Mouse (Mus musculus): ENCODE measurements around the gene Gpr132. TPM values are rescaled to one million over a fixed set of nuclear protein-coding genes. Genes with fewer than 3 reads are reported as not detected.

Gene Gpr132
- polyA plus RNA-seq, 1 experiment from 2014 or later = not detected

DNA sequence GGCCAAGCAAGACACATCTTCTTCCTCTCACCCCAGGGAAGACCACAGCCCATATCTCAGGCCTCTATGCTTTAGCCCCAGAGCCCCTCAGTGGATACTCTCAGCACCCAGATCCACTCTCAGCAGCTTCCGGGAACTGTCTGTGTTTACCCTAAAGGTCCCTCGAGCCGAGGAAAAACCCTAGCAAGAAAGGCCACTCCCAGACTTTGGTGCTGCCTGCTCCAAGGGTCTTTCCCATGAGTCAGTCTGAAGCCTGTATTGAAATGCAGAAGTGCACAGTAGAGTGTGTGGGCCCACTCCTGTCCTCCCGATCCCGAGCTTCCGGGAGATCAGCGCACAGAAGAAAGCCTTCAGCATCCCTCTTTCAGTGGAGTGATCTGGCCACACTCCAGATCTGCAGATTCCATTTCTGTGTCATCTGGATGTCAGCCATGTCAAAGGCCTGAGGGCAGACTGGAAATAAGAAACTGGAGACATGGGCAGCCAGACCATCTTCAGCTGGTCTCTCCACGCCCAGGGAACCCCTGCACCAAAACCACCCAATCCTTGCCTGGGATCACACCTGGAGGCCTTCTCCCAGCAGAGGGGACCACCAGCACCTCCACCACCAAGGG lies 1.5 kb downstream of the Gpr132 start:
- peak; percentile 47 for DNase-seq (ENCODE audit: low read depth, low spot score)
- no peak for TF ChIP-seq CTCF (IDR thresholded peaks at IDR 0.05)
- in situ Hi-C loops (cut with MboI; ENCODE audit: low pct_unique_long_range_greater_than_20kb) = no loop called here
- ATAC-seq = peak; percentile 56
- H3K27me3 ChIP-seq = no peaks in the 10 kb centered on the region
- ChIA-PET POLR2A (no interaction called here), CTCF (interaction anchor here (2.2 kb wide), 1 partner anchor 23 kb away, joined by 9 read pairs; no protein-coding TSS in a partner anchor)

- CTCF ChIA-PET = interaction anchor here (1.0 to 2.2 kb wide), 2 partner anchors 12 to 21 kb away, joined by 3 to 9 read pairs; no protein-coding TSS in a partner anchor
- H3K27me3 ChIP-seq = no peaks in the 10 kb centered on the region
- ATAC-seq (no peak), DNase-seq (ENCODE audit: low read depth, low spot score) (no peak)
- POLR2A ChIA-PET = interaction anchor here (0.5 kb wide), 1 partner anchor 105 kb away, joined by 3 read pairs; no protein-coding TSS in a partner anchor
- no peak for TF ChIP-seq CTCF (IDR thresholded peaks at IDR 0.05)
- in situ Hi-C loops (cut with MboI; ENCODE audit: low pct_unique_long_range_greater_than_20kb) = no loop called here
Observed at GRCm38 (mm10) chr12:112864804-112865203, 3.2 kb downstream of the Gpr132 start.

GRCm38 (mm10) chr12:112861911-112862321 lies 6.1 kb downstream of the Gpr132 start:
- CTCF ChIA-PET = no interaction called here
- POLR2A ChIA-PET = no interaction called here
- H3K27me3 ChIP-seq = no peaks in the 10 kb centered on the region
- TF ChIP-seq CTCF (IDR thresholded peaks at IDR 0.05) = no peak
- in situ Hi-C loops (cut with MboI; ENCODE audit: low pct_unique_long_range_greater_than_20kb) = no loop called here
- DNase-seq (ENCODE audit: low read depth, low spot score) (no peak), ATAC-seq (peak; percentile 24)

DNA sequence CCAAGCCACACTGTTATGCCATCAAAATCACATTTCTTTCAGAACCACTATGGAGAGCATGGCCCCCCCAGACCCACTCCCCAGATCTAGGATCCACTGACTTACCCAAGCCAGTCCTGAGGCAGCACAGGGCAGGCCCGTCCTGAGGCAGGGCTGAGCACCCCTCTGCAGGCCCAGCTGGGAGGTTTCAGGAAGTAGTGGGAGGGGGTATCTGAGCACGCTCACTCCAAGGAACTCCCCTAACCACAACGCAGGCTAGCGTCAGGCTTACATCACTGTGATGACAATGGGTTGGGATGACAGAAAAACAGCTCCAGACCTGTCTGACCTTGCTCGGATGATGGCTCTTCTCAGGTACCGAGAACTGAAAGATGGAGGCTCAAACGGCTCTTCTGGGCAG lies 7.3 kb downstream of the Gpr132 start:
- DNase-seq (ENCODE audit: low read depth, low spot score) (no peak), ATAC-seq (no peak)
- no peaks in the 10 kb centered on the region for H3K27me3 ChIP-seq
- in situ Hi-C loops (cut with MboI; ENCODE audit: low pct_unique_long_range_greater_than_20kb) = no loop called here
- no peak for TF ChIP-seq CTCF (IDR thresholded peaks at IDR 0.05)
- ChIA-PET POLR2A (no interaction called here), CTCF (no interaction called here)

GRCm38 (mm10) chr12:112859930-112860329 lies 8.1 kb downstream of the Gpr132 start:
- in situ Hi-C loops (cut with MboI; ENCODE audit: low pct_unique_long_range_greater_than_20kb) = no loop called here
- no peaks in the 10 kb centered on the region for H3K27me3 ChIP-seq
- no peak for TF ChIP-seq CTCF (IDR thresholded peaks at IDR 0.05)
- ChIA-PET POLR2A (no interaction called here), CTCF (no interaction called here)
- ATAC-seq (no peak), DNase-seq (ENCODE audit: low read depth, low spot score) (no peak)

- POLR2A ChIA-PET = no interaction called here
- in situ Hi-C loops (cut with MboI; ENCODE audit: low pct_unique_long_range_greater_than_20kb) = no loop called here
- DNase-seq (ENCODE audit: low read depth, low spot score) = no peak
- TF ChIP-seq CTCF (IDR thresholded peaks at IDR 0.05) = no peak
- H3K27me3 ChIP-seq = no peaks in the 10 kb centered on the region
- ATAC-seq = no peak
- CTCF ChIA-PET = no interaction called here
Observed at GRCm38 (mm10) chr12:112858581-112859336, 9.3 kb downstream of the Gpr132 start.

- no peak for TF ChIP-seq CTCF (IDR thresholded peaks at IDR 0.05)
- H3K27me3 ChIP-seq = no peaks in the 10 kb centered on the region
- ChIA-PET POLR2A (no interaction called here), CTCF (no interaction called here)
- ATAC-seq (no peak), DNase-seq (ENCODE audit: low read depth, low spot score) (no peak)
- in situ Hi-C loops (cut with MboI; ENCODE audit: low pct_unique_long_range_greater_than_20kb) = no loop called here
Observed at GRCm38 (mm10) chr12:112857021-112857925, 10.8 kb downstream of the Gpr132 start.

GRCm38 (mm10) chr12:112856338-112856737 lies 11.7 kb downstream of the Gpr132 start:
- DNase-seq (ENCODE audit: low read depth, low spot score) = no peak
- no peak for TF ChIP-seq CTCF (IDR thresholded peaks at IDR 0.05)
- in situ Hi-C loops (cut with MboI; ENCODE audit: low pct_unique_long_range_greater_than_20kb) = no loop called here
- ATAC-seq = no peak
- ChIA-PET CTCF (no interaction called here), POLR2A (no interaction called here)
- no peaks in the 10 kb centered on the region for H3K27me3 ChIP-seq

GRCm38 (mm10) chr12:112854610-112855333 lies 13.3 kb downstream of the Gpr132 start:
- CTCF ChIA-PET = no interaction called here
- no peaks in the 10 kb centered on the region for H3K27me3 ChIP-seq
- TF ChIP-seq CTCF (IDR thresholded peaks at IDR 0.05) = no peak
- DNase-seq (ENCODE audit: low read depth, low spot score) (no peak), ATAC-seq (no peak)
- in situ Hi-C loops (cut with MboI; ENCODE audit: low pct_unique_long_range_greater_than_20kb) = no loop called here
- POLR2A ChIA-PET = no interaction called here

DNA sequence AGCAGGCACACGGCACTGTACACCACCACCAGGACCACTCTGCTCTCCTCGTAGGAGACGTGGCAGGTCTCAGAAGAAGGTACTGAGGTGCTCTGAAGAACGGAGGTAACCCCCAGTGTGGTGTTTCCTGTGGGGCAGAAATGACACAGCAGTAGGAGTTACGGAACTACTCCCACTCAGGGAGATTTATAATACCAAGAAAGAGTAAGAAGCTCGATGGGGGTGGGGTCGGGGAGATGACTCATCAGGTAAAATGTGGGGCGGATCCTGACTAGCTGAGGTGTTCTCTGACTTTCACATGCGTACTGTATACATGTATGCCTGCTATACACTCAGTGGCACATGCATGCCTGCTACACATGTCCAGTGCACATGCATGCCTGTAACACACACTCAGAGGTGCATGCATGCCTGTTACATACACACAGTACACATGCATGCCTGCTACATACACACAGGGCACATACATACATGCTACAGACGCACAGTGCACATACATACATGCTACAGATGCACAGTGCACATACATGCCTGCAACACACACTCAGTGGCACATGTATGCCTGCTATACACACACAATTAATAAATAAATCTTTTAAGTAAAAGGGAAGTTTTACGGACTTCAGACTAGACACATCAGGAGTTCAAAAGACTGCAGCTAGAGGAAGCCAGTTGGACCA lies 14.8 kb downstream of the Gpr132 start:
- ChIA-PET POLR2A (no interaction called here), CTCF (interaction anchor here (1.2 kb wide), 1 partner anchor 11 kb away, joined by 3 read pairs; no protein-coding TSS in a partner anchor)
- TF ChIP-seq CTCF (IDR thresholded peaks at IDR 0.05) = no peak
- DNase-seq (ENCODE audit: low read depth, low spot score) (no peak), ATAC-seq (no peak)
- H3K27me3 ChIP-seq = no peaks in the 10 kb centered on the region
- in situ Hi-C loops (cut with MboI; ENCODE audit: low pct_unique_long_range_greater_than_20kb) = no loop called here

All from Patski (cell line).